8 mouse cellular contexts compared by ENCODE assay signal in the genomic region with DNA sequence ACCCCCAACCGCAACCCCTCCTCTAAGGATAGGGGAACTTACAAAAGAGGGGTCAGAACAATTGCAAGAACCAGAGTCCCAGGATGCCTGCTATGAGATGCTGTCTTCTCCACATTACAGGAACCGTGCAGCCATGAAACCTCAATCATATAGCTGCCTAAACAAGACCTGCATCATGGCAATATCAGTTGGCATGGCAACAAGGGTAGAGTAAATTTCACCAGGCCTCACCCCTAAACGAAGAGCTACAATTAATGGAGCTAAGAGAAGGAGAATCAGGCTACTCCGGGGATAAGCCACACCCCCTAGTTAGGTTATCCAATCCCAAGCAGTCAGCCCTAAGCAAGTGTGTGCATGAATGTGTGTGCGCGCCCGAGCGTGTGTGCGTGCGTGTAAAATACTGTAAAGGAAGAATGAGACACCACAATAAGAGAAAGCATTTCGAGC.
DNase-seq lines count a peak whose midpoint lies in the region; ATAC-seq and TF ChIP-seq lines count a peak whose summit lies in the region.

No protein-coding gene starts in this region.

- no peak for TF ChIP-seq EP300 in stomach, postnatal 0 days (optimal IDR thresholded peaks at IDR 0.05)

- H3K4me2 ChIP-seq in kidney, embryonic 15.5 days: peak overlapping the region; percentile 53
- H3K4me2 ChIP-seq in liver, embryonic 16.5 days (ENCODE audit: low read depth, low read length): peak overlapping the region; percentile 60
- H3K4me2 ChIP-seq in stomach, postnatal 0 days (replicated peaks; ENCODE audit: low read depth): peak overlapping the region; percentile 21

- H3K27me3 ChIP-seq in kidney, embryonic 15.5 days: no peaks in the 10 kb centered on the region
- H3K27me3 ChIP-seq in liver, embryonic 16.5 days (ENCODE audit: control insufficient read depth, insufficient read depth, low read depth, low read length): no peaks in the 10 kb centered on the region; the same call in 1 of the 2 replicates
- no peaks in the 10 kb centered on the region for H3K27me3 ChIP-seq in stomach, postnatal 0 days (ENCODE audit: control insufficient read depth, insufficient read depth, low read length)

- peak overlapping the region; percentile 31; the same call in 1 of the 2 replicates for H3K4me3 ChIP-seq in kidney, embryonic 15.5 days (replicated peaks)
- peak overlapping the region; percentile 36 for H3K4me3 ChIP-seq in liver, embryonic 16.5 days (ENCODE audit: low read depth, low read length)
- no peak overlapping the region for H3K4me3 ChIP-seq in stomach, postnatal 0 days (ENCODE audit: low read depth, low read length)

- H3K9me3 ChIP-seq in kidney, embryonic 15.5 days (replicated peaks): no peaks in the 10 kb centered on the region
- no peaks in the 10 kb centered on the region for H3K9me3 ChIP-seq in liver, embryonic 16.5 days (replicated peaks; ENCODE audit: control insufficient read depth, low read length)
- no peaks in the 10 kb centered on the region for H3K9me3 ChIP-seq in stomach, postnatal 0 days (ENCODE audit: control insufficient read depth, low read length)

- H3K27ac ChIP-seq in kidney, embryonic 15.5 days: no peak overlapping the region
- H3K27ac ChIP-seq in liver, embryonic 16.5 days (ENCODE audit: low read length): no peak overlapping the region
- H3K27ac ChIP-seq in stomach, postnatal 0 days (replicated peaks): no peak overlapping the region

- WGBS in kidney, embryonic 15.5 days: 28% methylated on average over 11 of the region's 11 CpGs
- WGBS in liver, embryonic 16.5 days (ENCODE audit: insufficient replicate concordance): 13% methylated on average over 11 of the region's 11 CpGs
- 28% methylated on average over 11 of the region's 11 CpGs for whole genome bisulfite sequencing in stomach, postnatal 0 days

- peaks cover 45% of the 10 kb centered on the region for H3K4me1 ChIP-seq in kidney, embryonic 15.5 days
- peaks cover 17% of the 10 kb centered on the region for H3K4me1 ChIP-seq in liver, embryonic 16.5 days (ENCODE audit: control insufficient read depth, low read depth, low read length)
- H3K4me1 ChIP-seq in stomach, postnatal 0 days (replicated peaks; ENCODE audit: control insufficient read depth, insufficient read depth): 0 out of 2 replicates have a peak, but pooled peaks cover 2% of the 10 kb centered on the region

- TF ChIP-seq CTCF in stomach, postnatal 0 days (IDR thresholded peaks at IDR 0.05; ENCODE audit: low read depth): no peak

- no peak overlapping the region for H3K9ac ChIP-seq in kidney, embryonic 15.5 days
- H3K9ac ChIP-seq in liver, embryonic 16.5 days (ENCODE audit: low read depth, low read length): no peak overlapping the region
- H3K9ac ChIP-seq in stomach, postnatal 0 days (ENCODE audit: low read length): no peak overlapping the region

- no peak; the same call in 1 of the 2 replicates for ATAC-seq in kidney, embryonic 15.5 days (replicated peaks; ENCODE audit: low FRiP score)
- peak; percentile 88 for ATAC-seq in granulocyte monocyte progenitor cell, adult 5-6 weeks (replicated peaks; ENCODE audit: poor library complexity, severe bottlenecking)
- peak; percentile 71 for ATAC-seq in liver, embryonic 16.5 days (ENCODE audit: low read depth)
- 0 out of 2 replicates have a peak, but pooled peaks have one; percentile 36 for ATAC-seq in stomach, postnatal 0 days (ENCODE audit: low FRiP score, low TSS enrichment)

- no peaks in the 10 kb centered on the region for H3K36me3 ChIP-seq in kidney, embryonic 15.5 days
- H3K36me3 ChIP-seq in liver, embryonic 16.5 days (ENCODE audit: control insufficient read depth, insufficient read depth): no peaks in the 10 kb centered on the region
- H3K36me3 ChIP-seq in stomach, postnatal 0 days (ENCODE audit: control insufficient read depth, insufficient read depth, low read length): no peaks in the 10 kb centered on the region

- no peak for DNase-seq in kidney, postnatal 10 days
- peak; percentile 34 for DNase-seq in T-cell, adult 2 months (ENCODE audit: low spot score)
- DNase-seq in stomach, postnatal 0 days (ENCODE audit: low spot score): peak; percentile 33
- DNase-seq in lung, postnatal 25 days (ENCODE audit: low spot score): no peak
- no peak for DNase-seq in adrenal gland, postnatal 10 days

Comparison
In these comparisons a context has a peak if more than half of its experiments do, and no peak if none do; other contexts are left out.
1. DNase-seq: peak in T-cell, adult 2 months (single experiment) and stomach, postnatal 0 days (single experiment); none in kidney, postnatal 10 days (single experiment), lung, postnatal 25 days (single experiment) and adrenal gland, postnatal 10 days (single experiment).
2. Peak in every context shown above with its lines, with median percentiles within 50 percentile points of each other: H3K4me2 ChIP-seq.